Mouse (Mus musculus): ENCODE data around the gene Dap. TPM values are rescaled to one million over a fixed set of nuclear protein-coding genes. Genes with fewer than 3 reads are reported as not detected.
A peak's percentile ranks its signal among the peaks of the same experiment; 100 is the strongest.

Gene Dap
- polyA plus RNA-seq, 1 experiment = 21.9 TPM

DNA sequence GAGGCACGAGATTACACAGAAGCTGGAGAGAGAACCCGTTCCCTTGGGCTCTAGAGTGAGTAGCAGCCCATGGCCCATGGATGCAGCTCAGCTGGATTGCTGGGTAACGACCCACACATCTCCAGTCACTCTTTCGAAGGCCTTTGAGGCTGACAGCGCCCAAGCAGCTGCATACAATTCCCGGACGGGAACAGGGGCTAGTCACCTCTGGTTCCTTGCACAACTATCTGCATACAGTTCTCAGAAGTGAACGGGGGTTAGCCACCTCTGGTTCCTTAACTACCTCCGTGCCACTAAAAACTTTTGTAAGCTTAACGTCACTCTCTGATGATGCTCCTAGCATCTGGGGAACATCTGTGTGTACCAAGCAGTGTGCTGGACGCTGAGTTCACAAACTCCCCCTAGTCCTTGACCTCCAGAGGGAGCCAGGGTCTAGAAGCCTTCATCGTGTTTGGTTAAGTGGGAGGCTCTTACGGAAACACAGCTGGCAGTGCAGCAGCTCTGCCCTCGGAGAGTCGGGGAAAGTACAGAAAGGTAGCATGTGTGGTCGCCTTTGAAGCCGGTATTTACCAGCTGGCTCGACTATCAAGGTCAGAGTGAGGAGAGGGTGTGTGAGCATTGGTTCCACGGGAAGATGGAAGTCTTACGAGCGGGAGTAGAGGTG lies 34.0 kb downstream of the Dap start:
- Histone ChIP-seq H3K27ac (ENCODE audit: insufficient read depth, low read length) (no peak overlapping the region), H3K27me3 (ENCODE audit: control insufficient read depth, insufficient read depth, low read length) (no peaks in the 10 kb centered on the region), H3K4me3 (replicated peaks; ENCODE audit: insufficient read depth, low read depth, low read length) (no peak overlapping the region), H3K4me1 (ENCODE audit: control insufficient read depth, insufficient read depth, low read length) (no peaks in the 10 kb centered on the region)
- no peak for DNase-seq
- WGBS = 86% methylated on average over 21 of the region's 21 CpGs
- TF ChIP-seq POLR2A (IDR thresholded peaks at IDR 0.05; ENCODE audit: borderline replicate concordance, insufficient read depth, low read length) = no peak
- no peak for TF ChIP-seq CTCF (IDR thresholded peaks at IDR 0.05; ENCODE audit: borderline replicate concordance, insufficient read depth, low read depth, low read length)

DNA sequence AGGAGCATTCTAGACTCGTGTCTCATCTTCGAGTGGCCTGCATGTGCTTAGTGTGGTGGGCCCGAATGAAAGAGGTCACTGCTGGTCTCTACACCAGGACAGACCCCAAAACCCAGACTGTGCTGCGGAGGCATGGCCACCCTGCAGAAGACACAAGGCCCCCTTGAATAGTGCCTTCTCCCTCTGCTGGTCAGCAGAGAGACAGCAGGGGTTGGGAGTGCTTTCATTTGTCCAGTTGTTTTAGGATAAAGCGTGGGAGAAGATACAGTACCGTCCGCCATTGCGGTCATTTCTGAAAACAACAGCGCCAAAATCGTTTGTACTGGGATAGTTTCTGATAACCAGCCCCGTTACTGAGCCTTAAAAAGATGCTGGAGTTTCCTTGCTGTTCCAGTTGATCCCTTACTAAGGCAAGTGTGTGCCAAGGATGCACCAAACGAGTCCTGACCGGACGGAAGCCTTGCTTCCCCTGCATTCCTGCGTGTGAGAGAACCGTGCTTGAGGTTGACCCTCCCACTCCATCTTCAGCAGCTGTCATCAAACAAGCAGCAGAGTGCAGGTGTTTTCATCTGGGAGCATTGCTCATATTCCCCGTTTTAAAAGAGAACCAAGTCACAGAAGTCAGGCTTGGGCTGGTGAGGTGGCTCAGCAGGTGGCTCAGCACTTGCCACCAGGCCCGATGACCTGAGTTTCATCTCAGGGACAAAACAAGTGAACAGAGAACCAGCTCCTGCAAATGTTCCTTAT lies 34.8 kb downstream of the Dap start:
- WGBS = 84% methylated on average over 18 of the region's 18 CpGs
- Histone ChIP-seq H3K4me3 (replicated peaks; ENCODE audit: insufficient read depth, low read depth, low read length) (no peak overlapping the region), H3K4me1 (ENCODE audit: control insufficient read depth, insufficient read depth, low read length) (no peaks in the 10 kb centered on the region), H3K27ac (ENCODE audit: insufficient read depth, low read length) (no peak overlapping the region), H3K27me3 (ENCODE audit: control insufficient read depth, insufficient read depth, low read length) (no peaks in the 10 kb centered on the region)
- TF ChIP-seq CTCF (IDR thresholded peaks at IDR 0.05; ENCODE audit: borderline replicate concordance, insufficient read depth, low read depth, low read length) = no peak
- TF ChIP-seq POLR2A (IDR thresholded peaks at IDR 0.05; ENCODE audit: borderline replicate concordance, insufficient read depth, low read length) = no peak
- DNase-seq = no peak

DNA sequence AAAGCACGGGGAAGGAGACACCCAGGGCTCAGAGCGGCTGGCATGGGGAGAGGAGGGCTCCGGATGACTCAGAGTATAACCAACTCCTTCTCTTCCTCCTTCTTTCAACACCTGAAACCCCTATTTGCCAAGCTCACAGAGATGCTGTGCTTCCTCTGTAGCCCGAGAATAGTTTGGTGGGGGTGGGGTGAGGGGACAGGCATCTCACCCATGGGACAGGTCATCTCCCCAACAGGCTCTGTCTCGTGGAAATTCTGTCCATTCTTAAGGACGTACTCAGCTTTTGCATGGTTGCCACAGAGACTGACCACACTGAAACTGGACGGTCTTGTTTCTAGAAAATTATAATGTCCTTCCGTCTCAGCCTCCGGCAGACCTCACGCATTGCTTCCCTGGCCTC lies 37.0 kb downstream of the Dap start:
- DNase-seq = no peak
- 91% methylated on average over 10 of the region's 10 CpGs for WGBS
- Histone ChIP-seq H3K27me3 (ENCODE audit: control insufficient read depth, insufficient read depth, low read length) (no peaks in the 10 kb centered on the region), H3K4me1 (ENCODE audit: control insufficient read depth, insufficient read depth, low read length) (no peaks in the 10 kb centered on the region), H3K4me3 (replicated peaks; ENCODE audit: insufficient read depth, low read depth, low read length) (no peak overlapping the region), H3K27ac (ENCODE audit: insufficient read depth, low read length) (no peak overlapping the region)
- TF ChIP-seq POLR2A (IDR thresholded peaks at IDR 0.05; ENCODE audit: borderline replicate concordance, insufficient read depth, low read length) (no peak), CTCF (IDR thresholded peaks at IDR 0.05; ENCODE audit: borderline replicate concordance, insufficient read depth, low read depth, low read length) (no peak)

DNA sequence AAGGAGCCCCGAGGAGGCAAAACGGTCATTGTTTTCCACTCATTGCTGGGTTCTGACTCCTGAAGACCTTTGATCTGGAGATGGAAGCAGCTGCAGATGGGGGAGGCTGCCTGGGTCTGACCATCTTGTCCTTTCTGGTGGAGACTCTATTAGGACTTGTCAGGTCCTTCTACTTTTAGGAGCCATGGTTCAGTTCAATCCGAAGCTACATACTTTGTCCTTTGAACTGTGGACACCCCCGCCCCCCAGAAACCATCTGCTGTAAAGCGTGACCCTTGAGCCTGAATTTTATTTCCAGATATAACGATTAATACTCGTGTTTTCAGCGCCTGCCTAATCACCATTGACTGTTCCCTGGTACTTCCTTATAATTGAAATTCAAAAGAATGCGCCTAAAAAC lies 38.2 kb downstream of the Dap start:
- WGBS = 72% methylated on average over 9 of the region's 9 CpGs
- TF ChIP-seq CTCF (IDR thresholded peaks at IDR 0.05; ENCODE audit: borderline replicate concordance, insufficient read depth, low read depth, low read length) (no peak), POLR2A (IDR thresholded peaks at IDR 0.05; ENCODE audit: borderline replicate concordance, insufficient read depth, low read length) (no peak)
- Histone ChIP-seq H3K4me1 (ENCODE audit: control insufficient read depth, insufficient read depth, low read length) (no peaks in the 10 kb centered on the region), H3K27ac (ENCODE audit: insufficient read depth, low read length) (no peak overlapping the region), H3K27me3 (ENCODE audit: control insufficient read depth, insufficient read depth, low read length) (no peaks in the 10 kb centered on the region), H3K4me3 (replicated peaks; ENCODE audit: insufficient read depth, low read depth, low read length) (no peak overlapping the region)
- DNase-seq = no peak

DNA sequence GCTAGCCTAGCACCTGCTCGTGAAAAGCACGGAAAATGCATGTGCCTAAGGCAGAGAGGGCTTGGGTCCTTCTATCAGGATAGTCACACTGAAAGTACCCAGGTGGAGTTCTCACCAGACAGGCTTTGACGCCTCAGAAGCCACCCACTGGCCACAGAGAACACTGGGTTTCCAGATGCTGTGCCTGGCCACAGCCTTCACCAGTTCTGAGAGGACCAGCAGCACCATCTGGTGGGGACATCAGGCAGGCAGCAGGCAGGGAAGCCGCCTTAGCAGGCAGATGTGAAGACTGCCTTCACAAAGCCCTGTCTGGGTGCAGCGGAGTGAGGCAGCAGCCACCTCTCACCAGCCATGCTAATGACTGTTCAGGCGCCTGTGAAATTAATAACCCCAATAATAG lies 40.7 kb downstream of the Dap start:
- DNase-seq = peak; percentile 64 to 75
- no peaks in the 10 kb centered on the region for H3K27me3 ChIP-seq (ENCODE audit: control insufficient read depth, insufficient read depth, low read length)
- no peak overlapping the region for H3K27ac ChIP-seq (ENCODE audit: insufficient read depth, low read length)
- WGBS = 40% methylated on average over 6 of the region's 6 CpGs
- no peak for TF ChIP-seq POLR2A (IDR thresholded peaks at IDR 0.05; ENCODE audit: borderline replicate concordance, insufficient read depth, low read length)
- peak; percentile 73 for TF ChIP-seq CTCF (IDR thresholded peaks at IDR 0.05; ENCODE audit: borderline replicate concordance, insufficient read depth, low read depth, low read length)
- no peak overlapping the region for H3K4me3 ChIP-seq (replicated peaks; ENCODE audit: insufficient read depth, low read depth, low read length)
- H3K4me1 ChIP-seq (ENCODE audit: control insufficient read depth, insufficient read depth, low read length) = no peaks in the 10 kb centered on the region

DNA sequence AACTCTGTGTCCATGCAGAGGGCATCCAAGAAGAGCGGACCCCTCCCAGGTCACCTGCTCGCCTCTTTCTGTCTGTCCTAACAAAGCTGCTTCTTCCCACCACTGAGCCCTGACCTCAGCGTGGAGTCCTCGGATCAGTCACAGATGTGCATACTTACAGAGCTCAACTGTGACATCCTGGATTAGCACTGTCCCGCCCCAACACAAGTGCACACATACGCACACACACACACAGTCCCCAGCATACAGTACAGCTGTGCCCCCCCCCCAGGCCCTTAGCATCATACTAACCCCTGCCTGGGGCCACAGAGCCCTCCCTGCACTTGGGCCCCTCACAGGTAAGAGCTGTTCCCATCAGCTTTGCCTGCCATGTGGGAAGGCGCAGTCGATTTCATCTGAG lies 41.3 kb downstream of the Dap start:
- H3K4me3 ChIP-seq (replicated peaks; ENCODE audit: insufficient read depth, low read depth, low read length) = no peak overlapping the region
- WGBS = 85% methylated on average over 8 of the region's 8 CpGs
- H3K4me1 ChIP-seq (ENCODE audit: control insufficient read depth, insufficient read depth, low read length) = no peaks in the 10 kb centered on the region

DNA sequence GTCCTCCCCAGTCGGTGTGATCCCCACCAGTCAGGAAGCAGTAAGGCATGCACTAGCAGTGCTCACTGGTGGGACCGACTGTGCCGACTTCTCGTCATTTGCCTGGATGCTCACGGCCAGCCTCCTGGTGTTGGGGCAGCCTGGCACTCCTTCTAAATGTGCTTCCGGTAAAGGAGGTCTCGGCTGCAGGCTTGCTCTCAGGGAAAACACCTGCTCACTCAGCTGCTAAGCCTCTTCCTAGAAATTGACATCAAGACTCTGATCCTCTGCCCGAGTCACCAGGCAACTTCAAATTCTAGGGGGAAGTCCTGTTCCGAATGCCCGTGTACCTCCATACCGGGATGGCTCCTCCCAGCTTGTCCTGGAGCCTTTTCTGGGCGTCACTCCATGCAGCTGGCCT lies 41.7 kb downstream of the Dap start:
- DNase-seq = no peak
- WGBS = 51% methylated on average over 12 of the region's 12 CpGs

More for the DNA sequence above, 41.3 kb downstream of the Dap start:
- no peak for DNase-seq
- TF ChIP-seq POLR2A (IDR thresholded peaks at IDR 0.05; ENCODE audit: borderline replicate concordance, insufficient read depth, low read length) (no peak), CTCF (IDR thresholded peaks at IDR 0.05; ENCODE audit: borderline replicate concordance, insufficient read depth, low read depth, low read length) (no peak)
- Histone ChIP-seq H3K27me3 (ENCODE audit: control insufficient read depth, insufficient read depth, low read length) (no peaks in the 10 kb centered on the region), H3K27ac (ENCODE audit: insufficient read depth, low read length) (no peak overlapping the region)

DNA sequence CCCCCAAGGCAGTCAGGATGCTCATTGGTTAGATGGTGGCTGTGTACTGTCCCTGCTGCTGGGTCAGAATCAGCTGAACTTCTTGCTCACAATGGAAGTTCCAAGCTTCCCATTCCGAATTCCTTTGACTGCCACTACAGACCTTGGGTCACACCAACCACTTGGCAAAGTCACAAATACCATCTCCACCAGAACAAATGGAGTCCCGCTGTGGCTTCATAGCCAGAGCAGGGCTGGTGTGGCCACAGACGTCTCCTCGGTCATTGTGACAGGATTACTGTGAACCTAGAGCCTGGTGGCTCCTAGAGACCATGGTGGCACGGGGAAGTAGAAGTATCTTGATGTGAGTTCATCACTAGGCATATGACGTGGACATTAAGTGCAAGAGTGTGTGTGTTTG lies 44.0 kb downstream of the Dap start:
- H3K4me1 ChIP-seq (ENCODE audit: control insufficient read depth, insufficient read depth, low read length) = peaks cover 3% of the 10 kb centered on the region; the same call in 1 of the 2 replicates
- H3K27ac ChIP-seq (ENCODE audit: insufficient read depth, low read length) = no peak overlapping the region
- DNase-seq = no peak
- H3K27me3 ChIP-seq (ENCODE audit: control insufficient read depth, insufficient read depth, low read length) = no peaks in the 10 kb centered on the region
- H3K4me3 ChIP-seq (replicated peaks; ENCODE audit: insufficient read depth, low read depth, low read length) = no peak overlapping the region
- WGBS = 45% methylated on average over 6 of the region's 6 CpGs
- TF ChIP-seq POLR2A (IDR thresholded peaks at IDR 0.05; ENCODE audit: borderline replicate concordance, insufficient read depth, low read length) = no peak
- TF ChIP-seq CTCF (IDR thresholded peaks at IDR 0.05; ENCODE audit: borderline replicate concordance, insufficient read depth, low read depth, low read length) = no peak

More for the DNA sequence above, 41.7 kb downstream of the Dap start:
- no peaks in the 10 kb centered on the region for H3K4me1 ChIP-seq (ENCODE audit: control insufficient read depth, insufficient read depth, low read length)
- H3K27ac ChIP-seq (ENCODE audit: insufficient read depth, low read length) = no peak overlapping the region
- TF ChIP-seq CTCF (IDR thresholded peaks at IDR 0.05; ENCODE audit: borderline replicate concordance, insufficient read depth, low read depth, low read length) (no peak), POLR2A (IDR thresholded peaks at IDR 0.05; ENCODE audit: borderline replicate concordance, insufficient read depth, low read length) (no peak)
- H3K27me3 ChIP-seq (ENCODE audit: control insufficient read depth, insufficient read depth, low read length) = no peaks in the 10 kb centered on the region
- H3K4me3 ChIP-seq (replicated peaks; ENCODE audit: insufficient read depth, low read depth, low read length) = no peak overlapping the region

All from cerebellum, adult 2 months (tissue).